Mouse (Mus musculus) olfactory bulb, adult 2 months (tissue): ENCODE results near the gene Pxmp4.

Experiments used
- CTCF ChIP-seq: fragments of 200-500 bp; IDR thresholded peaks from 2 replicates; pipeline ENCODE4 v1.5.1; 2012; ENCODE audit warnings: low read depth, mild to moderate bottlenecking, low read length, moderate library complexity; ENCODE audit not compliant: insufficient read depth
- POLR2A ChIP-seq: fragments of 200-500 bp; IDR thresholded peaks from 2 replicates; pipeline ENCODE4 v1.6.1; 2012; ENCODE audit warnings: mild to moderate bottlenecking, low read depth, low read length, moderate library complexity; ENCODE audit not compliant: insufficient read depth

DNA sequence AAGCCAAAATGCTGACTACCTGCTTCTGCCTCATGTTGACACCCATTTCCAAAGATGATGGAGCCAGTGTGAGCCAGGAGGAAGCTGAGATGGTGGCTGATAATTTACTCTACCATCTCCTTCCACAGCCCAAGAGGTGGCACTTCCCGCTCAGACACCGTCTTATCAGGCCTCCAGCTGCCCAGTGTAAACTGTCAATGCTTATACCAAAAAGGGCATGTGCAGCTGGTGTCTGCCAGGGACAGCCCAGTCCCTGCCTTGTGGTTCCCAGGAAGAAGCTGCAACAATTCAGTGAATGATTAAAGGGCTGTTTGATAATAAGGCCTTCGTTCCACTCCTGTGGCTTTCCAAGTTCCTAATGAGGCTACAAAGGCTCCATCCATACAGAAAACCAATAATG lies 64.8 kb downstream of the Pxmp4 start:
- TF ChIP-seq CTCF (no peak), POLR2A (no peak)
